Mouse (Mus musculus): ENCODE data around the gene Stambp. TPM values are rescaled to one million over a fixed set of nuclear protein-coding genes. Genes with fewer than 3 reads are reported as not detected.

The Stambp gene
- polyA plus RNA-seq (2014; fragmentation: Nextera tagmentation; extraction: Ambion mirVana) = 24.9 and 30.0 TPM in 2 replicates

- peaks cover 12% of the 10 kb centered on the region for H3K4me1 ChIP-seq (ENCODE audit: control insufficient read depth, insufficient read depth, low read length)
- no peaks in the 10 kb centered on the region for H3K9me3 ChIP-seq (replicated peaks; ENCODE audit: control insufficient read depth, low read length)
- H3K27me3 ChIP-seq (ENCODE audit: control insufficient read depth, insufficient read depth, low read length) = peaks cover 5% of the 10 kb centered on the region
- no peaks in the 10 kb centered on the region for H3K36me3 ChIP-seq (ENCODE audit: control insufficient read depth, insufficient read depth, low read length)
- H3K9ac ChIP-seq (ENCODE audit: low read depth, low read length) = peak within 1 kb of the TSS; percentile 84
- H3K4me3 ChIP-seq (ENCODE audit: low read depth, low read length) = peak within 1 kb of the TSS; percentile 92
- peak within 1 kb of the TSS; percentile 50; the same call in 1 of the 2 replicates for H3K27ac ChIP-seq (ENCODE audit: low read depth, low read length)
- WGBS (ENCODE audit: insufficient replicate concordance) = under 1% methylated on average over 8 of the region's 11 CpGs
- peak within 1 kb of the TSS; percentile 93 for H3K4me2 ChIP-seq
- peak; percentile 50; the same call in 1 of the 2 replicates for ATAC-seq (replicated peaks; ENCODE audit: insufficient number of reproducible peaks, low FRiP score, low TSS enrichment)
Measured at GRCm38 (mm10) chr6:83572671-83573070, at the start of gene Stambp. Stambp (minus strand) TSS chr6:83572729.

- no peak overlapping the region for H3K4me2 ChIP-seq
- no peak overlapping the region for H3K27ac ChIP-seq (ENCODE audit: low read depth, low read length)
- no peak for ATAC-seq (replicated peaks; ENCODE audit: insufficient number of reproducible peaks, low FRiP score, low TSS enrichment)
- no peak overlapping the region for H3K9ac ChIP-seq (ENCODE audit: low read depth, low read length)
- no peaks in the 10 kb centered on the region for H3K27me3 ChIP-seq (ENCODE audit: control insufficient read depth, insufficient read depth, low read length)
- no peaks in the 10 kb centered on the region for H3K9me3 ChIP-seq (replicated peaks; ENCODE audit: control insufficient read depth, low read length)
- H3K4me1 ChIP-seq (ENCODE audit: control insufficient read depth, insufficient read depth, low read length) = 0 out of 2 replicates have a peak, but pooled peaks cover 2% of the 10 kb centered on the region
- WGBS (ENCODE audit: insufficient replicate concordance) = 58% methylated on average over 9 of the region's 9 CpGs
- H3K4me3 ChIP-seq (ENCODE audit: low read depth, low read length) = no peak overlapping the region
- no peaks in the 10 kb centered on the region for H3K36me3 ChIP-seq (ENCODE audit: control insufficient read depth, insufficient read depth, low read length)
Measured at GRCm38 (mm10) chr6:83619955-83620354, 47.4 kb upstream of the Stambp start.

- no peaks in the 10 kb centered on the region for H3K36me3 ChIP-seq (ENCODE audit: control insufficient read depth, insufficient read depth, low read length)
- 76% methylated on average over 15 of the region's 15 CpGs for WGBS (ENCODE audit: insufficient replicate concordance)
- no peak overlapping the region for H3K27ac ChIP-seq (ENCODE audit: low read depth, low read length)
- no peak overlapping the region for H3K4me3 ChIP-seq (ENCODE audit: low read depth, low read length)
- ATAC-seq (replicated peaks; ENCODE audit: insufficient number of reproducible peaks, low FRiP score, low TSS enrichment) = no peak
- H3K4me2 ChIP-seq = no peak overlapping the region
- no peaks in the 10 kb centered on the region for H3K9me3 ChIP-seq (replicated peaks; ENCODE audit: control insufficient read depth, low read length)
- H3K27me3 ChIP-seq (ENCODE audit: control insufficient read depth, insufficient read depth, low read length) = no peaks in the 10 kb centered on the region
- H3K4me1 ChIP-seq (ENCODE audit: control insufficient read depth, insufficient read depth, low read length) = 0 out of 2 replicates have a peak, but pooled peaks cover 2% of the 10 kb centered on the region
- no peak overlapping the region for H3K9ac ChIP-seq (ENCODE audit: low read depth, low read length)
Measured at GRCm38 (mm10) chr6:83617581-83618335, 45.2 kb upstream of the Stambp start.

- Histone ChIP-seq H3K9me3 (replicated peaks; ENCODE audit: control insufficient read depth, low read length) (no peaks in the 10 kb centered on the region), H3K4me1 (ENCODE audit: control insufficient read depth, insufficient read depth, low read length) (0 out of 2 replicates have a peak, but pooled peaks cover 2% of the 10 kb centered on the region), H3K27ac (ENCODE audit: low read depth, low read length) (no peak overlapping the region), H3K4me2 (no peak overlapping the region), H3K4me3 (ENCODE audit: low read depth, low read length) (no peak overlapping the region), H3K9ac (ENCODE audit: low read depth, low read length) (no peak overlapping the region), H3K36me3 (ENCODE audit: control insufficient read depth, insufficient read depth, low read length) (no peaks in the 10 kb centered on the region), H3K27me3 (ENCODE audit: control insufficient read depth, insufficient read depth, low read length) (no peaks in the 10 kb centered on the region)
- 65% methylated on average over 5 of the region's 5 CpGs for WGBS (ENCODE audit: insufficient replicate concordance)
- no peak for ATAC-seq (replicated peaks; ENCODE audit: insufficient number of reproducible peaks, low FRiP score, low TSS enrichment)
Measured at GRCm38 (mm10) chr6:83616512-83616911, 44.0 kb upstream of the Stambp start.

- ATAC-seq (replicated peaks; ENCODE audit: insufficient number of reproducible peaks, low FRiP score, low TSS enrichment) = 0 out of 2 replicates have a peak, but pooled peaks have one; percentile 55
- Histone ChIP-seq H3K36me3 (ENCODE audit: control insufficient read depth, insufficient read depth, low read length) (no peaks in the 10 kb centered on the region), H3K4me2 (no peak overlapping the region), H3K4me1 (ENCODE audit: control insufficient read depth, insufficient read depth, low read length) (0 out of 2 replicates have a peak, but pooled peaks cover 2% of the 10 kb centered on the region), H3K4me3 (ENCODE audit: low read depth, low read length) (no peak overlapping the region), H3K9ac (ENCODE audit: low read depth, low read length) (no peak overlapping the region), H3K27me3 (ENCODE audit: control insufficient read depth, insufficient read depth, low read length) (no peaks in the 10 kb centered on the region; the same call in 1 of the 2 replicates), H3K9me3 (replicated peaks; ENCODE audit: control insufficient read depth, low read length) (no peaks in the 10 kb centered on the region), H3K27ac (ENCODE audit: low read depth, low read length) (no peak overlapping the region)
- 87% methylated on average over 4 of the region's 4 CpGs for WGBS (ENCODE audit: insufficient replicate concordance)
Measured at GRCm38 (mm10) chr6:83614469-83614868, 41.9 kb upstream of the Stambp start.

- H3K27ac ChIP-seq (ENCODE audit: low read depth, low read length) = no peak overlapping the region
- 0 out of 2 replicates have a peak, but pooled peaks cover 2% of the 10 kb centered on the region for H3K4me1 ChIP-seq (ENCODE audit: control insufficient read depth, insufficient read depth, low read length)
- H3K4me3 ChIP-seq (ENCODE audit: low read depth, low read length) = no peak overlapping the region
- H3K9ac ChIP-seq (ENCODE audit: low read depth, low read length) = no peak overlapping the region
- 90% methylated on average over 1 of the region's 1 CpGs for WGBS (ENCODE audit: insufficient replicate concordance)
- H3K4me2 ChIP-seq = no peak overlapping the region
- no peaks in the 10 kb centered on the region; the same call in 1 of the 2 replicates for H3K27me3 ChIP-seq (ENCODE audit: control insufficient read depth, insufficient read depth, low read length)
- H3K36me3 ChIP-seq (ENCODE audit: control insufficient read depth, insufficient read depth, low read length) = no peaks in the 10 kb centered on the region
- ATAC-seq (replicated peaks; ENCODE audit: insufficient number of reproducible peaks, low FRiP score, low TSS enrichment) = no peak
- H3K9me3 ChIP-seq (replicated peaks; ENCODE audit: control insufficient read depth, low read length) = no peaks in the 10 kb centered on the region
Measured at GRCm38 (mm10) chr6:83612976-83613375, 40.4 kb upstream of the Stambp start.

- Histone ChIP-seq H3K4me2 (peak overlapping the region; percentile 72), H3K27ac (ENCODE audit: low read depth, low read length) (0 out of 2 replicates have a peak overlapping the region, but pooled peaks have one; percentile 12), H3K9ac (ENCODE audit: low read depth, low read length) (no peak overlapping the region), H3K36me3 (ENCODE audit: control insufficient read depth, insufficient read depth, low read length) (no peaks in the 10 kb centered on the region), H3K4me1 (ENCODE audit: control insufficient read depth, insufficient read depth, low read length) (peaks cover 13% of the 10 kb centered on the region), H3K4me3 (ENCODE audit: low read depth, low read length) (no peak overlapping the region), H3K27me3 (ENCODE audit: control insufficient read depth, insufficient read depth, low read length) (no peaks in the 10 kb centered on the region), H3K9me3 (replicated peaks; ENCODE audit: control insufficient read depth, low read length) (no peaks in the 10 kb centered on the region)
- 33% methylated on average over 6 of the region's 6 CpGs for WGBS (ENCODE audit: insufficient replicate concordance)
- no peak for ATAC-seq (replicated peaks; ENCODE audit: insufficient number of reproducible peaks, low FRiP score, low TSS enrichment)
Measured at GRCm38 (mm10) chr6:83599636-83600174, 27.2 kb upstream of the Stambp start.

GRCm38 (mm10) chr6:83599060-83599550 is 26.6 kb upstream of the Stambp start:
- no peaks in the 10 kb centered on the region for H3K9me3 ChIP-seq (replicated peaks; ENCODE audit: control insufficient read depth, low read length)
- H3K27ac ChIP-seq (ENCODE audit: low read depth, low read length) = peak overlapping the region; percentile 12; the same call in 1 of the 2 replicates
- H3K9ac ChIP-seq (ENCODE audit: low read depth, low read length) = peak overlapping the region; percentile 60
- no peaks in the 10 kb centered on the region for H3K36me3 ChIP-seq (ENCODE audit: control insufficient read depth, insufficient read depth, low read length)
- peaks cover 13% of the 10 kb centered on the region for H3K4me1 ChIP-seq (ENCODE audit: control insufficient read depth, insufficient read depth, low read length)
- WGBS (ENCODE audit: insufficient replicate concordance) = 33% methylated on average over 24 of the region's 24 CpGs
- no peaks in the 10 kb centered on the region for H3K27me3 ChIP-seq (ENCODE audit: control insufficient read depth, insufficient read depth, low read length)
- peak overlapping the region; percentile 38 for H3K4me3 ChIP-seq (ENCODE audit: low read depth, low read length)
- ATAC-seq (replicated peaks; ENCODE audit: insufficient number of reproducible peaks, low FRiP score, low TSS enrichment) = no peak; the same call in 1 of the 2 replicates
- peak overlapping the region; percentile 72 for H3K4me2 ChIP-seq
